ENCODE assay signal across 8 mouse cellular contexts in the genomic region with DNA sequence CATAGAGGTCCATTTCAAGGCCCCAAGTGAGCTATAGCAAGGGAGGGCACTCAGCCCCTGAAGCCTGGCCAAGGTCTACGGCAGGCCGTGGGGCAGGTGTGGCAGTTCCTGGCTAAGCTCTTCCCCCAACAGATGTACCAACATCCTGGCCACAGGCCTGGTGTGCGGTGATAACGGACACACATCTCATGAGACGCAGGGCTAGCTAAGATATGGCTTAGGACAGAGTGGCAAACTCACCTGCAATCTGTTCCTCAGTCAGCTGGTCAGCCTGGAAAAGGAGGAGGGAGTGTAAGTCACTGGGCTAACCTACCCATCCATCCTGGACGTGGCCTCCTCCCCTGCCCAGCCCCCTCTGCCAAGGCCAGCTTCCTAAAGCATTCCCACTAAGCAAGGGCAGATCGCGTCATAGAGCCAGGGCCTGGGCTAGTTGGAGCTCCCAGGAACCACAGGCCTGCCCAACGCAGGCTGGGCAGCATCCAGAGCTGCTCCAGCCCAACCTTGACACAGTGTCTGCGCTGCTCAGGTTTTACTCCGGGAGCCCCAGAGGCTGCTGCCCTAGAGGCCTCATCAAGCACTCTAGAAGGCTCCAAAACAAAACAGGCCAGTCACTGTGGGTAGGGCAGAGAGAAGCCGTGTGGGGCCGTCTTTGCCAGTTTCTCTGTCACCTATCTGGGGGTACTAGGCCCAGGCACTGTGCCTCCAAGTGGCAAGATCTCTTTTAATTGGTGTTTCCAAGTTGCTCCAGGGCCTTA. TPM values are rescaled to one million over a fixed set of nuclear protein-coding genes. Genes with fewer than 3 reads are reported as not detected.
A peak's percentile ranks its signal among the peaks of the same experiment; 100 is the strongest.
DNase-seq lines count a peak whose midpoint lies in the region; ATAC-seq and TF ChIP-seq lines count a peak whose summit lies in the region.

No protein-coding gene starts in this region.

- peak overlapping the region; percentile 20 for H3K4me3 ChIP-seq in gastrocnemius, adult 2 months
- 0 out of 2 replicates have a peak overlapping the region, but pooled peaks have one; percentile 4 for H3K4me3 ChIP-seq in forebrain, embryonic 15.5 days
- no peak overlapping the region for H3K4me3 ChIP-seq in liver, postnatal 0 days (ENCODE audit: low read depth, low read length)

- peak; percentile 52 for DNase-seq in gastrocnemius, adult 2 months
- DNase-seq in gastrocnemius, postnatal 14 days, result no peak
- peak; percentile 53 for DNase-seq in NIH3T3 (ENCODE audit: low read depth)
- peak; percentile 52 for DNase-seq in liver, postnatal 0 days
- DNase-seq in testis, postnatal 10 days (ENCODE audit: low spot score), result no peak
- no peak for DNase-seq in kidney, adult 9 months
- DNase-seq in right cerebral cortex, postnatal 25 days, result no peak

- 0 out of 2 replicates have a peak overlapping the region, but pooled peaks have one; percentile 27 for H3K9ac ChIP-seq in forebrain, embryonic 15.5 days (replicated peaks)
- no peak overlapping the region for H3K9ac ChIP-seq in liver, postnatal 0 days (replicated peaks)

- peak overlapping the region; percentile 85 for H3K4me2 ChIP-seq in forebrain, embryonic 15.5 days (replicated peaks)
- H3K4me2 ChIP-seq in liver, postnatal 0 days (ENCODE audit: low read depth, low read length), result peak overlapping the region; percentile 18; the same call in 1 of the 2 replicates

- peak overlapping the region; percentile 75 for H3K27ac ChIP-seq in gastrocnemius, adult 2 months
- H3K27ac ChIP-seq in forebrain, embryonic 15.5 days (replicated peaks), result no peak overlapping the region; the same call in 1 of the 2 replicates
- H3K27ac ChIP-seq in liver, postnatal 0 days (ENCODE audit: low read depth), result peak overlapping the region; percentile 45; the same call in 1 of the 2 replicates

- H3K27me3 ChIP-seq in forebrain, embryonic 15.5 days, result no peaks in the 10 kb centered on the region
- H3K27me3 ChIP-seq in liver, postnatal 0 days (ENCODE audit: insufficient read depth, low read length), result no peaks in the 10 kb centered on the region

- no peaks in the 10 kb centered on the region for H3K9me3 ChIP-seq in forebrain, embryonic 15.5 days
- H3K9me3 ChIP-seq in liver, postnatal 0 days (ENCODE audit: low read length), result no peaks in the 10 kb centered on the region

- peaks cover 45% of the 10 kb centered on the region for H3K36me3 ChIP-seq in forebrain, embryonic 15.5 days
- H3K36me3 ChIP-seq in liver, postnatal 0 days (replicated peaks; ENCODE audit: insufficient read depth, low read length), result peaks cover 58% of the 10 kb centered on the region

- WGBS in forebrain, embryonic 15.5 days, result 75% methylated on average over 13 of the region's 13 CpGs
- 64% methylated on average over 13 of the region's 13 CpGs for WGBS in liver, postnatal 0 days (ENCODE audit: insufficient replicate concordance)

- peaks cover 44% of the 10 kb centered on the region for H3K4me1 ChIP-seq in forebrain, embryonic 15.5 days
- peaks cover 31% of the 10 kb centered on the region for H3K4me1 ChIP-seq in liver, postnatal 0 days (ENCODE audit: insufficient read depth)

- TF ChIP-seq EP300 in liver, postnatal 0 days (IDR thresholded peaks at IDR 0.05; ENCODE audit: low read depth), result peak; percentile 80

- no peak for ATAC-seq in forebrain, embryonic 15.5 days (replicated peaks)
- no peak for ATAC-seq in liver, postnatal 0 days

- no peak for TF ChIP-seq CTCF in gastrocnemius, adult 2 months (IDR thresholded peaks at IDR 0.05)
- no peak for TF ChIP-seq CTCF in liver, postnatal 0 days (IDR thresholded peaks at IDR 0.05; ENCODE audit: low read depth)

- intact Hi-C loops in gastrocnemius, adult 2 months (cut with DNase I), result no loop called here
- intact Hi-C loops in gastrocnemius, postnatal 14 days (cut with DNase I; ENCODE audit: low total_unique reads), result no loop called here

RNA-seq across cellular contexts. Expression of a gene that starts 4.3 kb away (rescaled TPM):
- 100 to 1,000 TPM; 290 to 400 TPM for total RNA-seq in gastrocnemius, adult 2 months (2021)
- 100 to 1,000 TPM; 247 to 276 TPM for total RNA-seq in gastrocnemius, postnatal 14 days (2021)
- 291 and 305 TPM in 2 replicates for polyA plus RNA-seq in forebrain, embryonic 15.5 days (2015; fragmentation: Nextera tagmentation; extraction: Ambion mirVana)
- polyA plus RNA-seq in liver, postnatal 0 days (2015; fragmentation: Nextera tagmentation; extraction: Ambion mirVana), result 58.8 and 60.3 TPM in 2 replicates

RNA-seq across cellular contexts. Expression of a gene that starts 13.3 kb away (rescaled TPM):
- total RNA-seq in gastrocnemius, adult 2 months (2021), result under 1 TPM; 0.67 to 0.79 TPM
- total RNA-seq in gastrocnemius, postnatal 14 days (2021), result 1 to 10 TPM; 1.6 to 2.6 TPM
- 0.13 and 0.29 TPM in 2 replicates for polyA plus RNA-seq in forebrain, embryonic 15.5 days (2015; fragmentation: Nextera tagmentation; extraction: Ambion mirVana)
- polyA plus RNA-seq in liver, postnatal 0 days (2015; fragmentation: Nextera tagmentation; extraction: Ambion mirVana), result 1.1 and 1.7 TPM in 2 replicates

RNA-seq across cellular contexts. Expression of a gene that starts 24.9 kb away (rescaled TPM):
- total RNA-seq in gastrocnemius, adult 2 months (2021), result under 1 TPM; 0.74 to 0.86 TPM
- 10 to 100 TPM in 1 of 2 experiments, 1 to 10 TPM in 1; 9.2 to 11.8 TPM for total RNA-seq in gastrocnemius, postnatal 14 days (2021)
- polyA plus RNA-seq in forebrain, embryonic 15.5 days (2015; fragmentation: Nextera tagmentation; extraction: Ambion mirVana), result 87.4 and 102 TPM in 2 replicates
- polyA plus RNA-seq in liver, postnatal 0 days (2015; fragmentation: Nextera tagmentation; extraction: Ambion mirVana), result 0.06 and 0.09 TPM in 2 replicates

RNA-seq across cellular contexts. Expression of a gene that starts 28.0 kb away (rescaled TPM):
- not detected for total RNA-seq in gastrocnemius, adult 2 months (2021)
- under 1 TPM; 0.47 to 0.66 TPM for total RNA-seq in gastrocnemius, postnatal 14 days (2021)
- 4.4 TPM in 2 replicates for polyA plus RNA-seq in forebrain, embryonic 15.5 days (2015; fragmentation: Nextera tagmentation; extraction: Ambion mirVana)
- 0.15 and 0.20 TPM in 2 replicates for polyA plus RNA-seq in liver, postnatal 0 days (2015; fragmentation: Nextera tagmentation; extraction: Ambion mirVana)

RNA-seq across cellular contexts. Expression of a gene that starts 39.9 kb away (rescaled TPM):
- total RNA-seq in gastrocnemius, adult 2 months (2021), result not detected
- not detected for total RNA-seq in gastrocnemius, postnatal 14 days (2021)
- 47.9 and 53.1 TPM in 2 replicates for polyA plus RNA-seq in forebrain, embryonic 15.5 days (2015; fragmentation: Nextera tagmentation; extraction: Ambion mirVana)
- 0.02 and 0.04 TPM in 2 replicates for polyA plus RNA-seq in liver, postnatal 0 days (2015; fragmentation: Nextera tagmentation; extraction: Ambion mirVana)

Comparison
In these comparisons a context has a peak if more than half of its experiments do, and no peak if none do; other contexts are left out.
1. DNase-seq: peak in gastrocnemius, adult 2 months (single experiment), NIH3T3 (single experiment) and liver, postnatal 0 days (single experiment); none in gastrocnemius, postnatal 14 days (single experiment), testis, postnatal 10 days (single experiment), kidney, adult 9 months (single experiment) and right cerebral cortex, postnatal 25 days (single experiment).
2. RNA of a gene that starts 24.9 kb away (total RNA-seq): 9.2 to 11.8 TPM in gastrocnemius, postnatal 14 days; 0.74 to 0.86 TPM in gastrocnemius, adult 2 months; every median in the first group is over 4 times any median in the second.